Mouse (Mus musculus): Measurements from ENCODE around the gene Ctnnbl1. TPM values are rescaled to one million over a fixed set of nuclear protein-coding genes. Genes with fewer than 3 reads are reported as not detected.
A peak's percentile ranks its signal among the peaks of the same experiment; 100 is the strongest.

Ctnnbl1 gene
- polyA plus RNA-seq, 1 experiment from 2014 or later, result 33.3 TPM

- H3K9me3 ChIP-seq (replicated peaks; ENCODE audit: control insufficient read depth, low read length), result peaks cover 4% of the 10 kb centered on the region
- no peak overlapping the region for H3K9ac ChIP-seq (ENCODE audit: low read length)
- no peak overlapping the region for H3K4me3 ChIP-seq (ENCODE audit: low read length)
- ATAC-seq (replicated peaks; ENCODE audit: extremely low read depth, insufficient read depth, low FRiP score), result peak; percentile 37; the same call in 1 of the 2 replicates
- no peak overlapping the region for H3K27ac ChIP-seq (ENCODE audit: low read length)
- peaks cover 12% of the 10 kb centered on the region for H3K4me1 ChIP-seq (ENCODE audit: control insufficient read depth, insufficient read depth, low read length)
- no peaks in the 10 kb centered on the region for H3K36me3 ChIP-seq (ENCODE audit: control insufficient read depth, insufficient read depth)
- no peak overlapping the region for H3K4me2 ChIP-seq (ENCODE audit: low read depth, low read length)
- H3K27me3 ChIP-seq (ENCODE audit: control insufficient read depth, insufficient read depth, low read length), result no peaks in the 10 kb centered on the region
- 71% methylated on average over 9 of the region's 9 CpGs for WGBS
These were observed 9.4 kb downstream of the Ctnnbl1 start for GRCm38 (mm10) chr2:157746558-157746957.

- peaks cover 17% of the 10 kb centered on the region for H3K4me1 ChIP-seq (ENCODE audit: control insufficient read depth, insufficient read depth, low read length)
- no peak overlapping the region for H3K4me2 ChIP-seq (ENCODE audit: low read depth, low read length)
- ATAC-seq (replicated peaks; ENCODE audit: extremely low read depth, insufficient read depth, low FRiP score), result no peak
- 71% methylated on average over 2 of the region's 2 CpGs for WGBS
- H3K9me3 ChIP-seq (replicated peaks; ENCODE audit: control insufficient read depth, low read length), result peaks cover 4% of the 10 kb centered on the region
- no peaks in the 10 kb centered on the region for H3K27me3 ChIP-seq (ENCODE audit: control insufficient read depth, insufficient read depth, low read length)
- no peak overlapping the region for H3K9ac ChIP-seq (ENCODE audit: low read length)
- H3K4me3 ChIP-seq (ENCODE audit: low read length), result no peak overlapping the region
- no peak overlapping the region for H3K27ac ChIP-seq (ENCODE audit: low read length)
- no peaks in the 10 kb centered on the region for H3K36me3 ChIP-seq (ENCODE audit: control insufficient read depth, insufficient read depth)
These were observed 10.8 kb downstream of the Ctnnbl1 start for GRCm38 (mm10) chr2:157747989-157748388.

- H3K4me1 ChIP-seq (ENCODE audit: control insufficient read depth, insufficient read depth, low read length), result peaks cover 17% of the 10 kb centered on the region
- H3K9ac ChIP-seq (ENCODE audit: low read length), result no peak overlapping the region
- no peak overlapping the region for H3K4me2 ChIP-seq (ENCODE audit: low read depth, low read length)
- H3K27me3 ChIP-seq (ENCODE audit: control insufficient read depth, insufficient read depth, low read length), result no peaks in the 10 kb centered on the region
- H3K4me3 ChIP-seq (ENCODE audit: low read length), result no peak overlapping the region
- ATAC-seq (replicated peaks; ENCODE audit: extremely low read depth, insufficient read depth, low FRiP score), result no peak
- H3K36me3 ChIP-seq (ENCODE audit: control insufficient read depth, insufficient read depth), result no peaks in the 10 kb centered on the region
- no peak overlapping the region for H3K27ac ChIP-seq (ENCODE audit: low read length)
- 72% methylated on average over 8 of the region's 8 CpGs for WGBS
- no peaks in the 10 kb centered on the region; the same call in 1 of the 2 replicates for H3K9me3 ChIP-seq (replicated peaks; ENCODE audit: control insufficient read depth, low read length)
These were observed 13.3 kb downstream of the Ctnnbl1 start for GRCm38 (mm10) chr2:157750481-157750880.

- peak overlapping the region; percentile 41 for H3K27ac ChIP-seq (ENCODE audit: low read length)
- no peak for ATAC-seq (replicated peaks; ENCODE audit: extremely low read depth, insufficient read depth, low FRiP score)
- H3K4me1 ChIP-seq (ENCODE audit: control insufficient read depth, insufficient read depth, low read length), result peaks cover 23% of the 10 kb centered on the region
- H3K27me3 ChIP-seq (ENCODE audit: control insufficient read depth, insufficient read depth, low read length), result no peaks in the 10 kb centered on the region
- no peak overlapping the region for H3K9ac ChIP-seq (ENCODE audit: low read length)
- peak overlapping the region; percentile 24; the same call in 1 of the 2 replicates for H3K4me2 ChIP-seq (ENCODE audit: low read depth, low read length)
- H3K4me3 ChIP-seq (ENCODE audit: low read length), result no peak overlapping the region
- no peaks in the 10 kb centered on the region for H3K36me3 ChIP-seq (ENCODE audit: control insufficient read depth, insufficient read depth)
- 71% methylated on average over 12 of the region's 12 CpGs for WGBS
- H3K9me3 ChIP-seq (replicated peaks; ENCODE audit: control insufficient read depth, low read length), result no peaks in the 10 kb centered on the region; the same call in 1 of the 2 replicates
These were observed 13.9 kb downstream of the Ctnnbl1 start for GRCm38 (mm10) chr2:157750926-157751588.

GRCm38 (mm10) chr2:157751589-157752373, 14.6 kb downstream of the Ctnnbl1 start:
- peaks cover 24% of the 10 kb centered on the region for H3K4me1 ChIP-seq (ENCODE audit: control insufficient read depth, insufficient read depth, low read length)
- no peak overlapping the region for H3K4me3 ChIP-seq (ENCODE audit: low read length)
- peak; percentile 69; the same call in 1 of the 2 replicates for ATAC-seq (replicated peaks; ENCODE audit: extremely low read depth, insufficient read depth, low FRiP score)
- no peaks in the 10 kb centered on the region for H3K9me3 ChIP-seq (replicated peaks; ENCODE audit: control insufficient read depth, low read length)
- H3K36me3 ChIP-seq (ENCODE audit: control insufficient read depth, insufficient read depth), result no peaks in the 10 kb centered on the region
- H3K9ac ChIP-seq (ENCODE audit: low read length), result no peak overlapping the region
- no peaks in the 10 kb centered on the region for H3K27me3 ChIP-seq (ENCODE audit: control insufficient read depth, insufficient read depth, low read length)
- H3K4me2 ChIP-seq (ENCODE audit: low read depth, low read length), result peak overlapping the region; percentile 24; the same call in 1 of the 2 replicates
- WGBS, result 50% methylated on average over 22 of the region's 22 CpGs
- H3K27ac ChIP-seq (ENCODE audit: low read length), result peak overlapping the region; percentile 41

- Histone ChIP-seq H3K27me3 (ENCODE audit: control insufficient read depth, insufficient read depth, low read length) (no peaks in the 10 kb centered on the region), H3K4me1 (ENCODE audit: control insufficient read depth, insufficient read depth, low read length) (peaks cover 24% of the 10 kb centered on the region), H3K36me3 (ENCODE audit: control insufficient read depth, insufficient read depth) (no peaks in the 10 kb centered on the region), H3K4me3 (ENCODE audit: low read length) (no peak overlapping the region), H3K9me3 (replicated peaks; ENCODE audit: control insufficient read depth, low read length) (no peaks in the 10 kb centered on the region), H3K4me2 (ENCODE audit: low read depth, low read length) (no peak overlapping the region), H3K27ac (ENCODE audit: low read length) (no peak overlapping the region), H3K9ac (ENCODE audit: low read length) (no peak overlapping the region)
- WGBS, result 80% methylated on average over 7 of the region's 7 CpGs
- no peak for ATAC-seq (replicated peaks; ENCODE audit: extremely low read depth, insufficient read depth, low FRiP score)
These were observed 15.2 kb downstream of the Ctnnbl1 start for GRCm38 (mm10) chr2:157752374-157752743.

GRCm38 (mm10) chr2:157755771-157756170, 18.6 kb downstream of the Ctnnbl1 start:
- no peaks in the 10 kb centered on the region for H3K27me3 ChIP-seq (ENCODE audit: control insufficient read depth, insufficient read depth, low read length)
- no peaks in the 10 kb centered on the region for H3K9me3 ChIP-seq (replicated peaks; ENCODE audit: control insufficient read depth, low read length)
- H3K4me3 ChIP-seq (ENCODE audit: low read length), result no peak overlapping the region
- peaks cover 20% of the 10 kb centered on the region for H3K4me1 ChIP-seq (ENCODE audit: control insufficient read depth, insufficient read depth, low read length)
- no peak overlapping the region for H3K4me2 ChIP-seq (ENCODE audit: low read depth, low read length)
- H3K36me3 ChIP-seq (ENCODE audit: control insufficient read depth, insufficient read depth), result no peaks in the 10 kb centered on the region
- ATAC-seq (replicated peaks; ENCODE audit: extremely low read depth, insufficient read depth, low FRiP score), result no peak
- H3K9ac ChIP-seq (ENCODE audit: low read length), result no peak overlapping the region
- no peak overlapping the region for H3K27ac ChIP-seq (ENCODE audit: low read length)
- WGBS, result 57% methylated on average over 7 of the region's 7 CpGs

- Histone ChIP-seq H3K4me3 (ENCODE audit: low read length) (no peak overlapping the region), H3K9me3 (replicated peaks; ENCODE audit: control insufficient read depth, low read length) (no peaks in the 10 kb centered on the region), H3K27me3 (ENCODE audit: control insufficient read depth, insufficient read depth, low read length) (no peaks in the 10 kb centered on the region), H3K36me3 (ENCODE audit: control insufficient read depth, insufficient read depth) (no peaks in the 10 kb centered on the region), H3K9ac (ENCODE audit: low read length) (no peak overlapping the region), H3K4me2 (ENCODE audit: low read depth, low read length) (no peak overlapping the region), H3K4me1 (ENCODE audit: control insufficient read depth, insufficient read depth, low read length) (peaks cover 16% of the 10 kb centered on the region), H3K27ac (ENCODE audit: low read length) (no peak overlapping the region)
- ATAC-seq (replicated peaks; ENCODE audit: extremely low read depth, insufficient read depth, low FRiP score), result no peak
- WGBS, result 86% methylated on average over 7 of the region's 7 CpGs
These were observed 19.0 kb downstream of the Ctnnbl1 start for GRCm38 (mm10) chr2:157756193-157756592.

- no peaks in the 10 kb centered on the region for H3K27me3 ChIP-seq (ENCODE audit: control insufficient read depth, insufficient read depth, low read length)
- peaks cover 7% of the 10 kb centered on the region for H3K4me1 ChIP-seq (ENCODE audit: control insufficient read depth, insufficient read depth, low read length)
- no peak overlapping the region for H3K9ac ChIP-seq (ENCODE audit: low read length)
- no peaks in the 10 kb centered on the region for H3K9me3 ChIP-seq (replicated peaks; ENCODE audit: control insufficient read depth, low read length)
- H3K36me3 ChIP-seq (ENCODE audit: control insufficient read depth, insufficient read depth), result no peaks in the 10 kb centered on the region
- no peak overlapping the region for H3K27ac ChIP-seq (ENCODE audit: low read length)
- 62% methylated on average over 5 of the region's 5 CpGs for WGBS
- H3K4me2 ChIP-seq (ENCODE audit: low read depth, low read length), result no peak overlapping the region
- H3K4me3 ChIP-seq (ENCODE audit: low read length), result no peak overlapping the region
- no peak for ATAC-seq (replicated peaks; ENCODE audit: extremely low read depth, insufficient read depth, low FRiP score)
These were observed 21.2 kb downstream of the Ctnnbl1 start for GRCm38 (mm10) chr2:157758395-157758794.

All from heart, embryonic 16.5 days (tissue).